Mouse (Mus musculus) ES-Bruce4 (cell line): ENCODE results near the gene Invs. TPM values are rescaled to one million over a fixed set of nuclear protein-coding genes. Genes with fewer than 3 reads are reported as not detected.

Experiments
- H3K27ac ChIP-seq: 2 replicates; pipeline ENCODE4 v1.5.1; 2012; ENCODE audit warnings: low read length, inconsistent platforms; ENCODE audit not compliant: insufficient read depth
- H3K27me3 ChIP-seq: 2 replicates; pipeline ENCODE4 v1.6.1; 2012; ENCODE audit warnings: mild to moderate bottlenecking, low read length, inconsistent platforms; ENCODE audit not compliant: control insufficient read depth, poor library complexity, insufficient read depth, severe bottlenecking
- H3K36me3 ChIP-seq: 2 replicates; pipeline ENCODE4 v1.6.1; 2012; ENCODE audit warnings: inconsistent platforms, mild to moderate bottlenecking, low read length, moderate library complexity; ENCODE audit not compliant: control insufficient read depth, poor library complexity, insufficient read depth, severe bottlenecking
- H3K4me1 ChIP-seq: one replicate; pipeline ENCODE4 v1.8.1; 2011; ENCODE audit warnings: low read length; ENCODE audit not compliant: control insufficient read depth, insufficient read depth
- H3K4me3 ChIP-seq: 2 replicates; pipeline ENCODE4 v1.5.1; 2011; ENCODE audit warnings: low read depth, mild to moderate bottlenecking, low read length
- H3K9ac ChIP-seq: 2 replicates; pipeline ENCODE4 v1.6.1; 2012; ENCODE audit warnings: low read depth, mild to moderate bottlenecking, inconsistent platforms; ENCODE audit not compliant: poor library complexity, severe bottlenecking
- H3K9me3 ChIP-seq: replicated peaks from 2 replicates; pipeline ENCODE4 v1.6.1; 2012; ENCODE audit warnings: mild to moderate bottlenecking, low read length, inconsistent platforms; ENCODE audit not compliant: control insufficient read depth, poor library complexity, insufficient read depth, severe bottlenecking
- CTCF ChIP-seq: IDR thresholded peaks from one replicate; pipeline ENCODE4 v1.8.1; 2011; ENCODE audit warnings: low read depth, low read length
- EP300 ChIP-seq: IDR thresholded peaks from 2 replicates; pipeline ENCODE4 v1.6.1; 2011; ENCODE audit warnings: low read depth, low read length; ENCODE audit not compliant: insufficient read depth
- POLR2A ChIP-seq: IDR thresholded peaks from one replicate; pipeline ENCODE4 v1.8.1; 2011; ENCODE audit warnings: low read length; ENCODE audit not compliant: insufficient read depth
- polyA plus RNA-seq: library from polyadenylated mRNA; stranded (reverse); fragments of >200 nt; gene quantifications from 2 replicates; pipeline ENCODE4 v1.2.4, GENCODE M21; 2011; ENCODE audit warnings: low read depth; ENCODE audit not compliant: missing spikeins, insufficient read depth, insufficient read length

The Invs gene
- polyA plus RNA-seq, 1 experiment, result 2.5 TPM

- Histone ChIP-seq H3K9me3 (no peaks in the 10 kb centered on the region), H3K36me3 (no peaks in the 10 kb centered on the region), H3K9ac (no peak overlapping the region), H3K4me1 (no peaks in the 10 kb centered on the region), H3K4me3 (no peak overlapping the region), H3K27me3 (no peaks in the 10 kb centered on the region), H3K27ac (no peak overlapping the region)
- TF ChIP-seq EP300, result no peak
- TF ChIP-seq CTCF, result no peak
- no peak for TF ChIP-seq POLR2A
Measured at GRCm38 (mm10) chr4:48415838-48416335, 136.3 kb downstream of the Invs start.

DNA sequence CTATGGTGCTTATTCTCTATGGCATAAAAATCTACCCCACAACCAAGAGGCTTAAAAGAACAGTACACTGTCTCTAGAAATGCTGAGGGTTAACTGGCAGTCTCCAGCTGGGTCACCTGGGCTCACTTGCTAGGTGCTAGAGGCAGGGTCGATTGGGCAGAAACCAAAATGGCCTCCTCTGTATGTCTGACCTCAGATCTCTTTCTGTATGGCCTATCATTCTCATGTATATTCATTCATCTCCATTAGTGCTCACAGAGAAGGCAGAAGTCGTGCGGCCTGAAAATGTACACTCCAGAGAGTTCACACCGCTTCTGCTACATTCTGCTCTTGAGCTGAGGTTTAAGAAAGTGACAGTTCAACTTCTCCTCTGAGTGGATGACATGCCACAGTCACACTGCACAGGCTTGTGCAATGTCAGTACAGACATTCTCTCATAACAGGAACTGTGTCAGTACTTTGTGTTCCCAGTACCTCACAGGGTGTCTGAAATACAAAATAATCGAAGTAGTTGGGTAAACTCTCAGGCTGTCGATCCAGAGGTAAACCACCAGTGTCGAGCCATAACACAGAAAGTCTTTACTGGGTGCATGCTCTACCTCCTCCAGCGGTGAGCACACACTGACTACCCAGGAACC, 139.4 kb downstream of the Invs start:
- H3K27me3 ChIP-seq, result no peaks in the 10 kb centered on the region
- H3K27ac ChIP-seq, result no peak overlapping the region
- H3K36me3 ChIP-seq, result no peaks in the 10 kb centered on the region
- no peak overlapping the region for H3K9ac ChIP-seq
- H3K9me3 ChIP-seq, result no peaks in the 10 kb centered on the region
- TF ChIP-seq EP300 (no peak), CTCF (no peak), POLR2A (no peak)
- no peaks in the 10 kb centered on the region for H3K4me1 ChIP-seq
- no peak overlapping the region for H3K4me3 ChIP-seq

GRCm38 (mm10) chr4:48422633-48423032, 143.1 kb downstream of the Invs start:
- Histone ChIP-seq H3K36me3 (no peaks in the 10 kb centered on the region), H3K4me3 (no peak overlapping the region), H3K4me1 (peaks cover 2% of the 10 kb centered on the region), H3K27ac (no peak overlapping the region), H3K9ac (no peak overlapping the region), H3K27me3 (no peaks in the 10 kb centered on the region), H3K9me3 (no peaks in the 10 kb centered on the region)
- no peak for TF ChIP-seq CTCF
- TF ChIP-seq EP300, result no peak
- TF ChIP-seq POLR2A, result no peak

GRCm38 (mm10) chr4:48423738-48424137, 144.2 kb downstream of the Invs start:
- Histone ChIP-seq H3K4me1 (peaks cover 2% of the 10 kb centered on the region), H3K27me3 (no peaks in the 10 kb centered on the region), H3K4me3 (no peak overlapping the region), H3K9ac (no peak overlapping the region), H3K9me3 (no peaks in the 10 kb centered on the region), H3K27ac (no peak overlapping the region), H3K36me3 (peaks cover 5% of the 10 kb centered on the region; the same call in 1 of the 2 replicates)
- TF ChIP-seq CTCF (no peak), POLR2A (no peak), EP300 (no peak)

DNA sequence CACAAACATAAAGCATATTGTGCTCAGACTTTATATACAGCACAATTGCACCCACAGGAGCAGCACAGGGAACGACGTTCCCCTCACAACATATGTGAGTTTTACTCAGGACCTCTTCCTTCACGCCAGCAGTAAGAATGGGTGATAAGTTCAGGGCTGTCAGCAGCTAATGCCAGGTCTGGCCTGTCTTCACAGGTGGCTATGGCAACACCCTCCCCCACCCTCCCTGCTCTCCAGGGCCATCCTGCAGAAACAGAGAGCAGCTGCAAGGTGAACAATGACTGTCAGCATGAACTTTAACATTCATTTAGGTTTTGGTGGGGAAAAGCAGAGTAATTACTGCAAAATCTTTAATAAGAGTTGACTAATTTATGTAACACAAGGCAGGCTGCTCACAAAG, 147.9 kb downstream of the Invs start:
- Histone ChIP-seq H3K27ac (no peak overlapping the region), H3K9me3 (no peaks in the 10 kb centered on the region), H3K4me1 (peaks cover 2% of the 10 kb centered on the region), H3K27me3 (no peaks in the 10 kb centered on the region), H3K36me3 (peaks cover 38% of the 10 kb centered on the region), H3K9ac (no peak overlapping the region), H3K4me3 (no peak overlapping the region)
- TF ChIP-seq EP300 (no peak), CTCF (no peak), POLR2A (no peak)

DNA sequence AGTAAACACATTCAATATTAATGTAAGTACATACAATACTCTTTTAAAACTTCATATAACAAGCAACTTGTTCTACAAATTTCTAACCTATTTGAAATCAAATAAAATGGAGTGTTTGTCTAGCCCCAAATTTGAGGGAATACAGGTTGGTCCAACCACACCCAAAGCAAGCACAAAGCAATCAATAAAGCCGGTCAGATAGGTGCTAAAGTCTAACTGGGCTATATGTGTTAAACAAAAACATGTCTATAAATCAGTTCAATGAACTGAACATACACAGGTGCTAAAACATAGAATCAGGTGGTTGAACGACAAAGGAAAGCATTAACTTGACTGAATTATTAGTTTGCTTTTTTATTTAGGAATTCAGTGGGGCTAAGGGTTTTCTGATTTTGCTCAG, 148.5 kb downstream of the Invs start:
- TF ChIP-seq POLR2A (no peak), EP300 (no peak), CTCF (no peak)
- no peaks in the 10 kb centered on the region for H3K9me3 ChIP-seq
- H3K27me3 ChIP-seq, result no peaks in the 10 kb centered on the region
- H3K9ac ChIP-seq, result no peak overlapping the region
- peaks cover 44% of the 10 kb centered on the region for H3K36me3 ChIP-seq
- H3K4me1 ChIP-seq, result peaks cover 2% of the 10 kb centered on the region
- no peak overlapping the region for H3K4me3 ChIP-seq
- H3K27ac ChIP-seq, result no peak overlapping the region
